Mouse (Mus musculus) stomach, embryonic 15.5 days (tissue): Measurements from ENCODE around the gene Otol1. TPM values are rescaled to one million over a fixed set of nuclear protein-coding genes. Genes with fewer than 3 reads are reported as not detected.

Source experiments
- ATAC-seq: fragments of 200-750 bp; cut with Nextera tagmentation; 2 replicates; pipeline ENCODE4 v1.8.0; 2017; ENCODE audit warnings: low read depth, moderate number of reproducible peaks, moderate TSS enrichment; ENCODE audit not compliant: insufficient read depth, low FRiP score
- H3K27ac ChIP-seq: fragments of 300-500 bp; sonication (generic); 2 replicates; pipeline ENCODE4 v1.5.1; 2015; ENCODE audit warnings: mild to moderate bottlenecking, inconsistent platforms
- H3K27me3 ChIP-seq: fragments of 300-500 bp; sonication (generic); replicated peaks from 2 replicates; pipeline ENCODE4 v1.6.1; 2015; ENCODE audit warnings: inconsistent platforms
- H3K36me3 ChIP-seq: fragments of 300-500 bp; sonication (generic); 2 replicates; pipeline ENCODE4 v1.6.1; 2015; ENCODE audit warnings: inconsistent platforms
- H3K4me1 ChIP-seq: fragments of 300-500 bp; sonication (generic); 2 replicates; pipeline ENCODE4 v1.6.1; 2015; ENCODE audit warnings: inconsistent platforms
- H3K4me2 ChIP-seq: fragments of 300-500 bp; sonication (generic); 2 replicates; pipeline ENCODE4 v1.6.1; 2015; ENCODE audit warnings: mild to moderate bottlenecking, inconsistent platforms
- H3K4me3 ChIP-seq: fragments of 300-500 bp; sonication (generic); replicated peaks from 2 replicates; pipeline ENCODE4 v1.5.1; 2015; ENCODE audit warnings: inconsistent platforms
- H3K9ac ChIP-seq: fragments of 300-500 bp; sonication (generic); 2 replicates; pipeline ENCODE4 v1.6.1; 2015; ENCODE audit warnings: inconsistent platforms
- H3K9me3 ChIP-seq: fragments of 300-500 bp; sonication (generic); 2 replicates; pipeline ENCODE4 v1.6.1; 2016; ENCODE audit warnings: inconsistent platforms
- WGBS: fragments of 180-500 bp; shearing (Covaris S2); methylation state at CpG from one replicate; pipeline ENCODE4 v1.1.7; 2015; 5-methylcytosine and 5-hydroxymethylcytosine counted together
- polyA plus RNA-seq: library from polyadenylated mRNA; unstranded; fragments of >200 nt; fragmentation: Nextera tagmentation; extraction: Ambion mirVana; gene quantifications from 2 replicates; pipeline ENCODE4 v1.2.1, GENCODE M21; 2015

Otol1 gene
- polyA plus RNA-seq, 1 experiment from 2014 or later, result not detected

- H3K4me2 ChIP-seq, result no peak overlapping the region
- no peak overlapping the region for H3K4me3 ChIP-seq
- no peak overlapping the region for H3K27ac ChIP-seq
- no peak for ATAC-seq
- no peaks in the 10 kb centered on the region for H3K27me3 ChIP-seq
- H3K4me1 ChIP-seq, result no peaks in the 10 kb centered on the region
- H3K36me3 ChIP-seq, result no peaks in the 10 kb centered on the region
- no peak overlapping the region for H3K9ac ChIP-seq
- 39% methylated on average over 4 of the region's 4 CpGs for WGBS
- H3K9me3 ChIP-seq, result no peaks in the 10 kb centered on the region
Measured at GRCm38 (mm10) chr3:70035593-70035992, 28.2 kb downstream of the Otol1 start.

Other genes with a start within 250 kb of the Otol1 start
- gene Sptssb, start 147.7 kb upstream of the Otol1 start, polyA plus RNA-seq, result 31.9 and 37.0 TPM in 2 replicates